Mouse (Mus musculus) Patski (cell line): Measurements from ENCODE around the gene Gp1ba. TPM values are rescaled to one million over a fixed set of nuclear protein-coding genes. Genes with fewer than 3 reads are reported as not detected.

Experiments used
- ATAC-seq: fragments of 100-300 bp; one replicate; pipeline ENCODE4 v1.8.0; 2021
- CTCF ChIA-PET: fragments of 350-600 bp; sonication (Branson Sonifier 250); formaldehyde crosslinking; loops from one replicate; lab custom pipeline; 2022; ENCODE audit warnings: inconsistent platforms; lab: Charles Lee
- POLR2A ChIA-PET: fragments of 350-600 bp; sonication (Branson Sonifier 250); formaldehyde crosslinking; loops from one replicate; lab custom pipeline; 2022; ENCODE audit warnings: antibody characterized with exemption, inconsistent platforms; lab: Charles Lee
- DNase-seq: peaks from one replicate; pipeline ENCODE4 v3.0.0-alpha.2; 2011; ENCODE audit warnings: low read depth, low spot score
- H3K27me3 ChIP-seq: fragments of 371-371 bp; one replicate; pipeline ENCODE4 v1.5.1; 2021
- CTCF ChIP-seq: fragments of 100-300 bp; IDR thresholded peaks from one replicate; pipeline ENCODE4 v1.5.1; 2021
- in situ Hi-C: fragments of 300-500 bp; cut with MboI; formaldehyde crosslinking; loops from 3 replicates; pipeline ENCODE4 v1.11.1; 2018; ENCODE audit warnings: low pct_unique_long_range_greater_than_20kb, mixed read lengths
- polyA plus RNA-seq: library from polyadenylated mRNA; unstranded; gene quantifications from one replicate; pipeline ENCODE4 v1.2.3, GENCODE M21; 2021

Gene Gp1ba
- polyA plus RNA-seq, 1 experiment from 2014 or later: 0.39 TPM

- no peak for TF ChIP-seq CTCF
- H3K27me3 ChIP-seq: no peaks in the 10 kb centered on the region
- ChIA-PET CTCF (interaction anchor here (1.3 to 2.3 kb wide), 3 partner anchors 8 to 151 kb away, joined by 3 to 6 read pairs (median 4); no protein-coding TSS in a partner anchor), POLR2A (interaction anchor here (0.8 to 1.3 kb wide), 2 partner anchors 11 to 15 kb away, joined by 4 read pairs; no protein-coding TSS in a partner anchor)
- ATAC-seq (no peak), DNase-seq (no peak)
- in situ Hi-C loops: no loop called here
Measured at GRCm38 (mm10) chr11:70626877-70627276, 12.0 kb upstream of the Gp1ba start.

- DNase-seq: no peak
- no peaks in the 10 kb centered on the region for H3K27me3 ChIP-seq
- POLR2A ChIA-PET: no interaction called here
- ATAC-seq: no peak
- CTCF ChIA-PET: no interaction called here
- no peak for TF ChIP-seq CTCF
- in situ Hi-C loops: no loop called here
Measured at GRCm38 (mm10) chr11:70628431-70628830, 10.5 kb upstream of the Gp1ba start.

GRCm38 (mm10) chr11:70629557-70629956 is 9.4 kb upstream of the Gp1ba start:
- CTCF ChIA-PET: interaction anchor here (1.0 to 1.2 kb wide), 2 partner anchors 9 to 105 kb away, joined by 3 read pairs; no protein-coding TSS in a partner anchor
- in situ Hi-C loops: no loop called here
- ATAC-seq: no peak
- POLR2A ChIA-PET: interaction anchor here (0.6 kb wide), 1 partner anchor 105 kb away, joined by 3 read pairs; no protein-coding TSS in a partner anchor
- TF ChIP-seq CTCF: peak; percentile 36
- DNase-seq: no peak
- no peaks in the 10 kb centered on the region for H3K27me3 ChIP-seq

GRCm38 (mm10) chr11:70630129-70630528 is 8.8 kb upstream of the Gp1ba start:
- CTCF ChIA-PET: interaction anchor here (1.0 to 1.2 kb wide), 2 partner anchors 8 to 104 kb away, joined by 3 read pairs; no protein-coding TSS in a partner anchor
- TF ChIP-seq CTCF: no peak
- DNase-seq: no peak
- POLR2A ChIA-PET: interaction anchor here (0.6 to 1.1 kb wide), 2 partner anchors 15 to 105 kb away, joined by 3 read pairs; no protein-coding TSS in a partner anchor
- in situ Hi-C loops: loop anchor here (5.0 kb wide), 1 partner anchor 122 kb away; no protein-coding TSS in a partner anchor
- H3K27me3 ChIP-seq: no peaks in the 10 kb centered on the region
- ATAC-seq: no peak

GRCm38 (mm10) chr11:70635601-70636000 is 3.3 kb upstream of the Gp1ba start:
- in situ Hi-C loops: no loop called here
- ATAC-seq (no peak), DNase-seq (no peak)
- H3K27me3 ChIP-seq: no peaks in the 10 kb centered on the region
- no peak for TF ChIP-seq CTCF
- CTCF ChIA-PET: interaction anchor here (1.1 to 2.0 kb wide), 2 partner anchors 10 to 12 kb away, joined by 3 to 6 read pairs; partner anchors contain the start of genes Rnf167 and Slc25a11
- POLR2A ChIA-PET: no interaction called here

- in situ Hi-C loops: no loop called here
- CTCF ChIA-PET: interaction anchor here (0.7 kb wide), 1 partner anchor 8 kb away, joined by 3 read pairs; no protein-coding TSS in a partner anchor
- POLR2A ChIA-PET: interaction anchor here (1.4 kb wide), 1 partner anchor 11 kb away, joined by 4 read pairs; no protein-coding TSS in a partner anchor
Measured at GRCm38 (mm10) chr11:70637764-70638163, 1.2 kb upstream of the Gp1ba start.

GRCm38 (mm10) chr11:70638293-70638692 is 629 bp upstream of the Gp1ba start:
- no peaks in the 10 kb centered on the region for H3K27me3 ChIP-seq
- ChIA-PET POLR2A (interaction anchor here (1.4 kb wide), 1 partner anchor 12 kb away, joined by 4 read pairs; no protein-coding TSS in a partner anchor), CTCF (interaction anchor here (0.7 kb wide), 1 partner anchor 8 kb away, joined by 3 read pairs; no protein-coding TSS in a partner anchor)
- DNase-seq: no peak
- no peak for TF ChIP-seq CTCF
- in situ Hi-C loops: no loop called here
- ATAC-seq: no peak

More at GRCm38 (mm10) chr11:70637764-70638163, 1.2 kb upstream of the Gp1ba start:
- ATAC-seq (no peak), DNase-seq (no peak)
- TF ChIP-seq CTCF: no peak
- H3K27me3 ChIP-seq: no peaks in the 10 kb centered on the region

GRCm38 (mm10) chr11:70639976-70640375 is 1.1 kb downstream of the Gp1ba start:
- no peak for TF ChIP-seq CTCF
- ChIA-PET CTCF (no interaction called here), POLR2A (no interaction called here)
- in situ Hi-C loops: no loop called here
- ATAC-seq (no peak), DNase-seq (no peak)
- H3K27me3 ChIP-seq: no peaks in the 10 kb centered on the region

GRCm38 (mm10) chr11:70641241-70641640 is 2.3 kb downstream of the Gp1ba start:
- ATAC-seq: no peak
- ChIA-PET POLR2A (interaction anchor here (1.0 kb wide), 1 partner anchor 14 kb away, joined by 4 read pairs; no protein-coding TSS in a partner anchor), CTCF (no interaction called here)
- DNase-seq: no peak
- no peaks in the 10 kb centered on the region for H3K27me3 ChIP-seq
- in situ Hi-C loops: no loop called here
- TF ChIP-seq CTCF: no peak

GRCm38 (mm10) chr11:70643051-70643450 is 4.1 kb downstream of the Gp1ba start:
- DNase-seq (no peak), ATAC-seq (no peak)
- H3K27me3 ChIP-seq: no peaks in the 10 kb centered on the region
- in situ Hi-C loops: no loop called here
- no peak for TF ChIP-seq CTCF
- ChIA-PET POLR2A (no interaction called here), CTCF (no interaction called here)

GRCm38 (mm10) chr11:70644564-70645103 is 5.7 kb downstream of the Gp1ba start:
- TF ChIP-seq CTCF: no peak
- H3K27me3 ChIP-seq: no peaks in the 10 kb centered on the region
- ATAC-seq (no peak), DNase-seq (no peak)
- POLR2A ChIA-PET: interaction anchor here (1.2 kb wide), 1 partner anchor 14 kb away, joined by 3 read pairs; no protein-coding TSS in a partner anchor
- in situ Hi-C loops: no loop called here
- CTCF ChIA-PET: interaction anchor here (1.1 kb wide), 1 partner anchor 20 kb away, joined by 3 read pairs; no protein-coding TSS in a partner anchor
